Mouse (Mus musculus) neural tube, embryonic 10.5 days (tissue): ENCODE data around the gene Ldb1.

Experiments
- DNase-seq: peaks from one replicate; pipeline ENCODE4 v3.0.0-alpha.2; 2017; ENCODE audit warnings: low spot score; ENCODE audit errors: extremely low spot score

Ldb1 gene

DNA sequence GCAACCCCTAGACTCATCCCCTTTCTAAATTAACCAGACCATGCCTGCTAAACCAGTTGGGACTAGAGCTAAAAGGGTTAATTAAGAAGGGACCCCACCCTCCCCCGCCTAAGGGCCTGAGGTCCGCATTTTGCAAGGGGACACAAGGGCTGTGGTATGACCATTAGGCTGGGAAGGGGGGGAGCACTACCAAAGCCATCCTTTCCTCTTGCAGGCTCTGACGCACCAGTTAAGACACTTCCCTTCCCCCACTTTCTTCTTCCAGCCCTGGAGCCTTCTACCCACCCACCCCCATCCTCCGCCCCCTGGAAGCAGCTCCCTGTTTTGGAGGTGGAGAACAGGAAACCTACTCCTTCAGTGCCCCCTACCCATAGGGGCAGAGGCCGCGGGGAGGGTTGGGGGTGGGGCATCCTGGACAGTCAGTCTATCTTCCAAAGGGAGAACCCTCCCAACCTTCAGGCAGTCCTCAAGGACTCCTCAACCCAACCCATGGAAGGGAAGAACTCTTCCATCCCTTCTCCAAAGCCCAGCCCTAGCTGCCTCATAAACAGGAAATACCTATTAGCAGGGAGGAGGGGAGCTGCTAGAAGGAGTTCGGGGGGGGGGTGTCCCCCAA lies 790 bp upstream of the Ldb1 start:
- no peak for DNase-seq

DNA sequence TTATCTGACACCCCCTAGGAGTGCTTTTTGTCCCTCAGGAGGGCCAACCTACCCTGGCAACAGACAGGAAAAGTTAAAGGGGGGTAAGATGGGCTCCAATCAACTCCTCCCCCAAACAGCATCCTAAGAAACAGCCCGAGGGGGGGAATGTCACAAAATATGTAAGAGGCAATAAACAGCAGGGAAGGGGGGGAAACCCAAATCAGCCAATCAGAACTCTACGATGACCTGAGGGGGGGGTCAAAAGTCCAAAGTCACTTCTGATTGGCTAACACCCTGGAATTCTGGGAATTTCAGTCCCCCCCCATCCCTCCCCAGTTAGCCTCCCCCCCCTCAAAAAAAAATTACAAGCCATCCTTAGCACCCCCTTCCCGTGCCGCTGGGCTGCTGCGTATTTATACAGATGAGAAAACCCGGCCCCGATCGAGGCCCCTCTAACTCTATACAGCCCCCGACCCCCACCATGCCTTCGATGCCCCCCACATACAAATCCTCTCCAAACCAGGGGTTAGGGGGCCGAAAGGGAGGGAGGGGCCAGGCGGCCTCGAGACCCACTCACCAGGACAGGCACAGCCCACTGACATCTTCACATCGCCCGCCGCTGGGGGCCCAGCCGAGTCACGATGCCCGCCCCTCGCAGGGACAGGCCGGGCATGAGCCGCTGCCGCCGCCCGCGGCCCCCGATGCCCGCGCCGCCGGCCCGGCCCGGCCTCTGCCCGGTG lies 582 bp downstream of the Ldb1 start, which contains the start of gene Pprc1:
Gene Pprc1, plus strand, starts transcription at position 616 of the 722 bp plus-strand sequence.
- DNase-seq = no peak

DNA sequence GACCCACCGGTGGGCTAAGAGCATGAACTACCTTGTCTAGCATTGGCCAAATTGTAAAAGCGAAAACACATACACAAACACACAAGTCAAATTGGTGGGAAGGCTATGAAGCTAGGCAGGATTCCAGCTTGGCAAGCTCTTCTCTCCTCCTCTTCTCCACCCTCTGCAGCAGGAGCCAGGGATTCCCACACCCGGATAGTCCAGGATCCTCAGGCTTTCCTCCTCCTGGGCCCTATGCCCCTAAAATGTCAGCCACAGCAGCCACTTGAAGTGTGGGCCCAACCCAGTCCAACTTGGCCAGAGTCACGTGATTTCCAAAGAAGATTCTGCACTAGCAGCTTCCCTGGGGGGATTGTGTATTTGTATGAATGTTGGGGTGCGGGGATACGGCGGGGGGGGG lies 1.6 kb downstream of the Ldb1 start:
- DNase-seq = no peak

DNA sequence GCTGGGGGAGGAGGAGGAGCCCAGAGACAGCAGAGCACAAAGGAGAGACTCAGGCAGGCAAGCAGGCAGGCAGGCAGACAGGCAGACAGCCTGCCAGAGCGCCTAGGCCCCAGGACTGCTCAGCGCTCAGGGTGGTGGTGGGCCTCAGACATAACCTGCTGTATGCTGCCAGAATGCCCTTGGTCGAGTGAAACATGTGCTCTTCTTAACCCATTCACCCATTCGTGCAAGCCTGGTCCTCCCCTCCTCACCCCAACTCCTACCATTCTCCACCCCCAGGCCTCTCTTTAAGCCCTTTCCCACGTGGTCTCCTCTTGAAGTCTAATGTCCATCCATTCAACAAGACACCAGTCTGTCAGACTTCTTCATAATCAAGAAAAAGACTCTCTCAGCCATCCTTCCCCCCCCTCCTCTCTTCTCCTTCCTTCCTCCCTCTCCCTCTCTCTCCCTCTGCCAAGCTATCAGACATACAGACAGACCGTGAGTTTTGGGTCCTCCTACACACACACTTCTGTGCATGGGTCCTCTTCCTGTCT lies 2.5 kb downstream of the Ldb1 start:
- DNase-seq = no peak

DNA sequence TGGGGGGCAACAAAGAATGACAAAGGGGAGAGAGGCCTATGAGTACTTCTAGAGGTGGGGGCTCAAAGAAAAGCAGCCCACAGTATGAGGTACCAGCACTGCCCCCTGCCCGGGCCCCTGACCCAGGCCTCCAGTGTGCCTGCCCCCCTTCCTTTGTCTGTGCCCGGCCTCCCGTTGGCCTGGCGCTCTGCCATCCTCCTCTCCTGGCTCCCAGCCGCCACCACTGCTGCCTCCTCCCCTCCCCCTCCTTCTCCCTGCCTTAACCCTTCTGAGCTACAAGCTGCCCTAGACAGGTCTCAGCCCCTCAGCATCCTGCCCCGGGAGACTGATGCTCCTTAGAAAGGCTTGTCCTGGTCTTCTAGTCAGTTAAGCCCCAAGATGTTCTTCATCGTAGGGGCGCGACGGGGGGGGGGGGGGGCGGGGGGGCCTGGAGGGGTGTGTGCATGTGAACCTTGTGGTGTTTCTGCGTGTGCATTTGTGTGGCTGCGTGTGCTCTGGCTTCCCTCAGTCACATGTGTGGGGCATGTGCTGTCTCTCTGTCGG lies 3.0 kb downstream of the Ldb1 start:
- peak; percentile 73 for DNase-seq

DNA sequence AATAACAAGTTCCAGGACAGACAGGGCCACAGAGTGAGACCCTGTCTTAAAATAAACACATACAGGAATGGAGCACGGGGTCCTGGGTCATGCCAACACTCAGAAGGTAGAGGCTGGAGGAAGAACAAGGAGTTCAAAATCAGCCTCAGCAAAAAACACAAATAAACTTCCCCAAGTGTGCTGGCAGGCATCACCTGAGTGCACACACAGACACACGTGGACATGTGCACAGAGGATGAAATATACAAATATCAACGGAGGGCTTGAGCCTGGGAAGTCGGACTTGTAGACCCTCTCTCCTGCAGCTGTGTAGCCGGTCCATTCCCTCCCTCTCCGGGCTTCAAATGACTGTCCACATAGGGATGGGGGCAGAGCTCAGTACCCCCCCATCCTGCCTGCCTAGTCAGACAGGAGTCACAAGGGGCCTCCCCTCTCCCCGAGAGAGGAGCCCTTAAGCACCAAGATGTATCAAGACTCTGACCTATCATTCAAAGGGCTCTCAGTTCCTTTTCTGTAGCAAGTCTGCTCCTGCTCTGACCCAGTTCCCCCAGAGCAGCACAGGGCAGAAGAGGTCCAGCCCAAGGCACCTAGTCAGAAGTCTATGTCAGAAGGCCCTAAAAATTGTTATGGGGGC lies 3.6 kb downstream of the Ldb1 start:
- DNase-seq = peak; percentile 37

DNA sequence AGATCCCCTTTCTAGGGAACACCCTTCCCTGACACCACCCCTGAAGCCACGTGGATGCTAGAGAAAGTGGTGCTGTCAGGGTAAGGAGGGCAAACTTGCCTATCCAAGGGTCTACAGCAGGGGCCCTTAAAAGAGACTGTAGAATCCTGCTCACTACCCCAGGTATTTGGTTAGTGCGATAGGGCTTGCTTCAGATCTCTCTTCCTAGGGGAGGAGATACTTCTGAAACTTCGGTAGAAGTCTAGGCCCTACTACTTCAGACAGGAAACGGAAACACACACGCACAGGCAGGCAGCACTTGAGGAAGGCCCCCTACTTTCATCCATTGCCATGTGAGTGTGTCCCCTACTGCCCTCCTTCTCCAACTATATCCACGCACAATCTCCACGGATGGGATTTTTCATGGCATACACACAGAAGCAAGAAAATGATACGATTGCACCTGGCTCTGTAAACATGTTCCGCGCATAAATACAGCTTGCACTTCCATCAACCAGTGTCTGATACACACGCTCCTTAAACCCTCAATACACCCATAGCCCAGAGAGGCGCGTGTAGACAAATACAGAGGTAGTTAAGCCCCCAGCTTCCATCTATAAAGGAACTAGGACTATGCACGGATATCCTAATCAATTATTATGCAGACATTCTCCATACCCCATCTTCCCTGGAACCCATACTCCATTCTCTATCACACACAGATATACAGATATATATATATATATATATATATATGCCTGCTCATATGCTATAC lies 4.7 kb downstream of the Ldb1 start:
- DNase-seq = peak; percentile 44

DNA sequence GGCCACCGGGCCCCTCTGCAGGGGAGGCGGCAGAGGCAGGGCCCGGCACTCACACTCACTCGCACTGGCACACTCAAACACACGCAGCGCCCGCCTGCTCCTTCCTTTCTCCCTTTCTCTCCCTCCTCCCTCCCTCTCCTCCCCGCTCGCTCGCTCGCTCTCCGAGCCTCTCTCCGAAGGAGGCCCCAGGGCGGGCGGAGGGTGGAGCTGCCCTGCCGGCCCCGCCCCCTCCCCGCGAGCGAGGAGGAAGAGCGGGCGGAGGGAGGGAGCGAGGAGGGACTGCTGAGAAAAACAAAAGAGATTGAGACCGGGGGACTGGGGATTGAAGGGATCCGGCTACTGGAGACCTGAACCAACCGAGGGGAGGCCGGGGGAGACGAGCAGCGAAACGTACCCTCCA lies 5.5 kb downstream of the Ldb1 start:
- DNase-seq = peak; percentile 88

DNA sequence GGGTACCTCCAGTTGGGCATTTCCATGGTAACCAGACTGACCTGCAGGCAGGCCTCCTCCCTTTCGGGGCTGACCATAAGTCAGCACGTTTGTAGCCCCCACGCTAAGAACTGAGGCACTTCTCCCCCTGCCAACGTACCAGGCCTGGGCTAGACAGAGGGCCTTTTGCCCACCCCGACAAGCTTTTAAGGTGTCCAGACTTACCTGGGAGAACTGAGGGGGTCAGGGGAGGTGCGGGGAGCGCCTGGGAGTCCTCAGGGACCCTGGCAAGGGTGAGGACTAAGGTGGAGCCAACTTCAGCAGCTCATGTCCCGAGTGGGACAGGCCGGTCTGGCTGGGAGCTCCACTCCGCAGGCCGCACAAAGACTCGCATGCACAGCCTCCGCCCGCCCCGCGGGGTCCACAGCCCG lies 6.2 kb downstream of the Ldb1 start:
- peak; percentile 68 for DNase-seq

DNA sequence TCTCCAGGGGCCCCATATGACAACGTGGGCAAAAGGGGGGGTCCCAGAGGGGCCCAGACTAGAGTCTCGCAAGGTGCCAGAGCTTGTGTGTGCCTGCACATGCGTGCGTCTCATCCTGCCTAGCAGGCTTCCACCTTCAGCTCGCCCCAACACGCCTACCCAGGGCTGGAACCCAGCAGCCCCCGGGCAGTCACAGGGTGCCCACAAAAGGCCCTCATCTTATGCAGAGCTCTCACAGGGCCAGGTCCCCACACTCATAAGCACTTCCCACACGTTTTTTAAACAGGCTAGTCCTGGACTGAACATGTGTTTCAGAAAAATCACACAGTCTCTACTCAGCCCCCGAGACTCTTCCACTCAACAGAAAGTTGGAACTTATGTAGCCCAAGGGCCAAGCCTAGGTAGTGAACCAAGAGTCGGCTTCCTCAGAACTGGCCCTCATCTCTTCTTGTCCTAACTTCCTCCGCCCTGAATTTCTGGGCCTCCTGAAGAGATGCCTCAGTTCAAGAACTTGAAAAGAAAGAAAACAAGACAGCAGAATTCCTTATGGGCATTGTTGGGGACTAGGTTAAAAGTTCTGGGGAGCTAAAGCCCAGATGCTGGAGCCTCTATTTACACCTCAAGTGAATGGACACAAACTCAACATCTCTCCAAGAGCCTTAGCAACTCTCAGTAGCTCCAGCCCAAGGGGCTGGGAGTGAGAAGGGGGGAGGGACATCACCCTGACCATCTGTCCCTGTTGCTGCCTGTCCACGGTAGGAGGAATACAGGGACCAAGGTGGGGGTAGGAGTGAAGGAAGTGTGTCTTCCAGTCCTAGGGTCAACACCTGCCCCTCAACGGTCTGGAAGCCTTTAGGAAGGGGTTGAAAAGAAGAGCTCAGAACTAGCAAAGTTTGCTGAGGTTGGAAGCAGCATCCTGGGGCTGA lies 6.8 kb downstream of the Ldb1 start:
- DNase-seq = peak; percentile 30

DNA sequence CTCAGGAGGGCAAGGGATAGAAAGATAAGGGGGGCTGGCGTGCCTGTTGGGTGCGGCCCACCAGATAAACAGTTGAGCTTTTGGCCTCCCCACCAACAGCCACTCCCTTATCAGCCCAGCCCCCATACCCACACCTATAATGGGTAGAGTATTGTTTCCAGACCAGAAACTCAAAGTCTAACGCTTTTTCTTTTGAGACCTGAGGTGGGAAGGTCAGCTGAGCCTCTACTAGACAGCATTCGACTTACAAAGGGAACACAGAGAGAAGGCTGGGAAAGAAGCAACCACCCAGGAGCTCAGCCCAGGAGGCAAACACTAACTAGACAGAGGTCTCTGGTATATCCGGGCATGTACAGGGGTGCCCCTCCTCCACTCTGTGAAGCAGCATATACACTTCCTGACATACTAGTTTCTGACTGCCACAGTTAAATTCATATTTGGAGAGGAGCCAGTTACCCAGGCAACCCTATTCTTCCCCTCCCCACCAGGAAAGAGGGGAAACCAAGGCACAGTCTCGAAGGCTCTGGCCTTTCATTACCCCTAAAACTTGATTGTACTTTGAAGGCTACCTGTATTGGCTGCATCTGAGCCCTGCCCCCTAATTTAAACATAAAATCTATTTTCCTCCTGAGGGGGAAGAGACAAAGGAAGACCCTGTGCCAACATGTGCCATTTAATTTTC lies 7.6 kb downstream of the Ldb1 start:
- no peak for DNase-seq

DNA sequence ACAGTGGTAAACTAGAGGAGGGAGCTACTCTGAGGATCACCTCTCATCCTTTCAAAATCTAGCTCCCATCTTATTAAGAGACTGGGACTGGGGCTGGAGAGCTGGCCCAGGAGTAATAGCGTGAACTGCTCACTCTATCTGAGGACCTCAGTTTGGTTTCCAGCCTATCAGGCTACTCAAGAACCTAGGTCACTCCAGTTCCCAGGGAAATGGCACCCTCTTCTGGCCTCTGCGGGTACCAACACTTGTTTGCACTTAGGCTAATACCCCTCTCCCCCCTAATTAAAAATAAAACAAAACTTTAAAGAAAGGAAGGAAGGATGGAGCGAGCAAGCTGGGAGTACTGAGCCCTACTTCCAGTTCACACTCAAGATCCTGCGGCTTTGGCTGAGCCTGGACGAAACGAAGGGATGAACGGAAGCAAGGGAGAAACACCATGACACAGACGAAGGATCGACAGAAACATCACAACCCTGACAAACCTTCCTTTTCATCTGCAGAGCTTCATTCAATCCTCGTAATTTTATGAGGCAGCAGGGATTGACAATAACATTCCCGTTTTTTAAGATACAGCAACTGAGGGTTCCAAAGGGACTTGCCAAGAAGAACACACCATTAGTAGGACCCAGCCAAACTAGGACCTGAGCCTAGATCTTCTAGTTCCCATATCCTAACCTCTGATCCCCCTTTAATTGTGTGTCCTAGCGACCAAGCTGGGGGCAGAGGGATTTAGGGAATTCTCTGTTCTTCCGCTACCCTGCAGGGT lies 8.4 kb downstream of the Ldb1 start:
- no peak for DNase-seq

DNA sequence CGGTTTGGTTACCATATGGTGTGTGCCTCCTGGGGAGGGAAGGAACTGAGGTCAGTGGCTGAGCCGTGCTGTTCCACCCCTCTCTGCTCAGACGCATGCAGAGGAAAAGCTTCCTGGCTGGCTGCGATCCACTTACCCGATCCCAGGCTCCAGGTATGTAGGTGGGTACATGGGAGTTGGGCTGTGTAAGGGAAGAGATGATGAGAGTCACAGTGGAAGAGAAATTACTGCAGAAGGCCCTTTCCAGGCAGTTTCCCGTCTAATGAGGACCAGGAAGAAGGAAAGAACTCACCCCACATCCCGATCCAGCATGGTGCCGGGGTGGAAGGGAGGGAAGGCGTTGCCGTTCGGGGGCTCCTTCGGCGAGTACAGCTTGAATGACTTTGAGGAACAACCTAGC lies 9.0 kb downstream of the Ldb1 start:
- no peak for DNase-seq

DNA sequence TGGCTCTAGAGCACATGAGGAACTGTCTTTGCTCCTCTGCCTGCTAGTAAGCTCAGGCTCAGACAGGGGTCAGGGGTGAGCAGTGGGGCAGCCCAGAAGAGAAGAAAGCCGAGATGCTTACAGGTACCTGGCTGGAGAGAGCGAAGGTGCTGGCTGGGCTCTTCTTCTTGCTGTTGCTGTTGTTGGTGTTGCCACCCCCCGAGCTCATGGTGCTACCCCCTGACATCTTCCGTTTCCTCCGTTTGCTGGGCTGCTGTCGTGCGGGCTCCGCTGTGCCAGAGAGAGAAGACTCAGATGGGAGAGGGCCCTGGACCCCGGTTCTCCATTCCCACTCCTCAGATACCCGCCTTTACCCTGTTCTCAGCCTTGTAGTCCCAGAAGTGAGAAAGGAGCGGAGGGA lies 11.1 kb downstream of the Ldb1 start:
- DNase-seq = no peak

DNA sequence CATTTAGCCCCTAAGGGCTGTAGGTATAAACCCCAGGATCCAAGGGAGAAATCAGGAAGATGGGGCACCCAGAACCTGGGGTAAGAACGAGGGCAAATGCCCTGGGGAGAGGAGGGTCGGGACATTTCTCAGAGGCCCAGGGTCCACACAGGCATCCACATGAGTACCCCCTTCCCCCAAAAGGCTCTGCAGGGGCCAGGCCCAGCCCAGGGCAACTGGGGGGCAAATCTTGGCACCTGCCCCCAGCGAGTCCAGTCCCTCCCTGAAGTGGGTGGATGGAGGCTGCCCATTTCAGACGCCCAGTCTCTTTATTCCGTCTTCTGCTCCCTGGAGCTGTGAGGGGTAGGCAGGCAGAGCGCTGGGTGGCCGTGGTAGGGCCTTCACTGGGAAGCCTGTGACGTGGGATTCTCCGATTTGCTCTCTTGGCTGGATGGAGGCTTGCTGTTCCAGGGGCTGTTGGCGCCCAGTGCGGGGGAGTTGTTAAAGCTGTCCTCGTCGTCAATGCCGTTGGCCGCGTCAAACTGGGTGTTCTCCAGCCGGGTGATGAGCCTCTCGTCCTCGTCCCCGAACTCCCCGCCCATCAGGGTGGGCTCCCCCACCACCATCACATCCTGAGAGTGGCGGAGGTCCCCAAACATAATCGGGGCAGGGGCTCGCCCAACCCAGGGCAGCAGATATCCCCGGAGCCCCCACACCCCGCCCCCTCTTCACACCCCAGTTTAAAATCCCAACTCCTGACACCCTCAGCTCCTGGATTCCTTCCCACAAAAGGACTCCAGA lies 12.1 kb downstream of the Ldb1 start:
- no peak for DNase-seq

DNA sequence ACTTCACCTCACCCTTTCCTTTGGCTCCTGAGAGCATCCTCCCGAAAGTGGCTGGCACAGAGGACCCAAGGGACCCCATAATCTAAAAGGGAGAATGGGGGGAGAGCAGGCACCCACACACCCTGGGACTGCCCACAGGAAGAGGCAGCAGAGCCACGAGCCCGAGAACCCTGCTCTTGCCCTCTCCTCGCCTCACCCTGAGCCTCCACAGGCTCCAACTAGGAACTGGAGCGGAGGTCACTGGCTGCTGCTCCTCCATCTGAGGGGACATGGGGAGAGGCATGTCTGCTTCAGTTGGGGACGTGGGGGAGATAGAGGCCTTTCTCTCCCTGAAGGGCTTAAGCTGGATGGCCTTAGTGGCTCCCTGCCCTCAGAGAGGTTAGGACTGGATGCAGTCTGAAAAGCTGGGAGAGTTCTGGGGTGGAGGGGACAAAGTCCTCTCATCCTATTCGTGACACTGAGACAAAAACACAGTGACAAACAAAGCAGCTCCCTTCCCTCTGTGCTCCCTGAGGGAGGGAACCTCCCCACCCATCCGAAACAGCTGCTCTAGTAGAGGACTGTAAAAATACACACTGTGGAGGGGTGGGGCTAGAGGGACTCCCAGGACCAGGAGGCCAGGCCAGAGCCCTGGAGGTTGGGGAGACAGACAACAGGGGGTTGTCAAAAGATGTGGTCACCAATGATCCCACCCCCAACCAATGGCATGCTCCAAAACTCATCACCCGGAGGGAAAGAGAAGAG lies 13.2 kb downstream of the Ldb1 start:
- DNase-seq = no peak

DNA sequence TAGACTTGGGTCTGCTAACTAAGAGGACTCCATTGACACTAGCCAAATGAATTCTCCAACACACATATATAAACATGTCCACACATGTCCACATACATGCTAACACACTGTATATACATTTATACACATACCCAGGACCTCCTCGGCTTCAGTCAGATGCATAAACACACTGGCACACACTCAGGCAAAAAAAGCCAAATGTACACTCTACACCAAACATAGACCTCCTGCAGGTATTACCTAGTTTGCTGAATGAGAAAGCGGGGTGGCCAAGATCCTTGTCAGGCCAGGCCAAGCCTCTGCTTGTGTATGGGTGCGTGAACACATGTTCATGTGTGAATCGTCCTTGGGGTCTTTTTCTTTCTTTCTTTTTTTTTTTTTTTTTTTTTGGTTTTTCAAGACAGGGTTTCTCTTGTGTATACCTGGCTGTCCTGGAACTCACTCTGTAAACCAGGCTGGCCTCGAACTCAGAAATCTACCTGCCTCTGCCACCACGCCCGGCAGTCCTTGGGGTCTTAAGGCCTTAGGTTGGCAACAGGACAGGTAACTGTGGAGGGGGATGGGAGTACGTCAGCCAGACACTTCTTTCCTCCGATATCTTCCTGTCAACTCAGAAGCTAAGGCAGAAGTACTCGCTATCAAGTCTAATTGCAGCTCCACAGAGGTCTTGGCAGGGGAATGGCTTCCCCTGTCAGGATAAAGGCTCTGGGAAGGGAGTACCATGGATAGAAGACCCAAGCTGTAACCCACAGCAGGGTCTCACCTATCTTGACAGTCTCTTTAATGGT lies 14.6 kb downstream of the Ldb1 start:
- no peak for DNase-seq
